Mouse (Mus musculus): ENCODE measurements around the gene Clec3b.

GRCm38 (mm10) chr9:123104362-123104761 lies 46.4 kb upstream of the Clec3b start:
- TF ChIP-seq CTCF (conservative IDR thresholded peaks at IDR 0.05; ENCODE audit: low read length) (no peak), POU5F1 (IDR thresholded peaks at IDR 0.05; ENCODE audit: borderline replicate concordance, low read length) (no peak)

Measured in E14TG2a.4 (cell line).